Mouse (Mus musculus) olfactory bulb, adult 2 months (tissue): ENCODE measurements around the gene Slc35c1.

Experiments used
- CTCF ChIP-seq: fragments of 200-500 bp; IDR thresholded peaks from 2 replicates; pipeline ENCODE4 v1.5.1; 2012; ENCODE audit warnings: low read depth, mild to moderate bottlenecking, low read length, moderate library complexity; ENCODE audit not compliant: insufficient read depth
- POLR2A ChIP-seq: fragments of 200-500 bp; IDR thresholded peaks from 2 replicates; pipeline ENCODE4 v1.6.1; 2012; ENCODE audit warnings: mild to moderate bottlenecking, low read depth, low read length, moderate library complexity; ENCODE audit not compliant: insufficient read depth

- TF ChIP-seq CTCF (no peak), POLR2A (no peak)
Observed at GRCm38 (mm10) chr2:92505291-92505690, 45.0 kb upstream of the Slc35c1 start.
